Mouse (Mus musculus): ENCODE data around the gene Rimbp2.

Gene Rimbp2

DNA sequence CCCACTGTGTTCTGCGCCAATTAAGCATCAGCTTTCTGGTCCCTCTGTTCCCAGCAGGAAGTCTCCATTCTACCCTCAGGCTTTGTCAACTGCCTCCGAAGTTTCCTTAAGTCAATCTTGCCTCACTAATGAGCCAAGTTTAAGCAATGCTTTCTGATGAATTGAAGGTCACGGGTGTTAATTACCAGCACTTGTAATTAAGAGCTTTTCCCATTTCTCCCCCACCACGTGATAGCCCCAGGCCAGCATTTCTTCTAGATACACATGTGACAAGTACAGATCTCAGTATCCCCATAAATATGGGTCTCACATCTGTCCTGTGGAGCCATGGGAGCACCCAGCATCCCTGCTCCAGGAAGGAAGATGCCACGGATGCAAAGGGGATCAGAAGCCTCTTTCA lies 20.5 kb downstream of the Rimbp2 start:
- no peak for DNase-seq (ENCODE audit: low spot score in 2 of 2)

DNA sequence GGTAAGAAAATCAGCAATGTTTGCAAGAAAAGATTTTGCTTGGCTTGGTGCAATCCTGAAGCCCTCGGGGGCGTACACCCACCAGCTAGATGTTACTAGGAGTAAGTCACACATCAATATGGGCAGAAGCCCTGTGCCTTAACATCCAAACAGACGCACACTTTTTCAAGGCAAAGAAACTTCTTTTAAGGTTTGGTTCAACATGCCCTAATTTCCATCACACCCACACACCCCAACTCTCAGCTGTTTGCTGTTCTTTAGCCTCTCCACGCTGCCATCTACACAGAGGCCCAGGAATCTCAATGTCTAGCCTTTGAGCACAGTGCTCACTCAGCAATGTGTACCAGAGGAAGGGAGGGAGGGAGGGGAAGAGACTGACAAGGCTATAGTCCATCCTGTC lies 28.2 kb downstream of the Rimbp2 start:
- DNase-seq (ENCODE audit: low spot score in 2 of 2), result no peak

DNA sequence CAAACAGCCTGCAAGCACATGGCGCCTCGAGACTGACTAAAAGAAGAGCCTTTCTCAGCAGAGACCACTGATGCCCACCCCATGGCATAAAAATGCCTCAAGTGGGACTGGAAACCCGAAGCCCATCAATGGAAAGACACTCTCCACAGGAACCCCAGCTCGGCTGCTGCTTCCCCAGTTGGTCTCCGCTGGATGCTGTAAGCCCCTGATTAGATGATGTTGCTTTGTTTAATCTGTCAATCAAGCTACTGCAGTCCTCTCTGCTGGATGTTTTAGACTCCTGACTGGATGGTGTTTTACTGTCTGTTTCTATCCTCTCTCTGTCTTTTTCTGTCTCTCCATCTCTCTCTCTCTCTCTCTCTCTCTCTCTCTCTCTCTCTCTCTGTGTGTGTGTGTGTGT lies 33.2 kb downstream of the Rimbp2 start:
- no peak for DNase-seq (ENCODE audit: low spot score in 2 of 2)

DNA sequence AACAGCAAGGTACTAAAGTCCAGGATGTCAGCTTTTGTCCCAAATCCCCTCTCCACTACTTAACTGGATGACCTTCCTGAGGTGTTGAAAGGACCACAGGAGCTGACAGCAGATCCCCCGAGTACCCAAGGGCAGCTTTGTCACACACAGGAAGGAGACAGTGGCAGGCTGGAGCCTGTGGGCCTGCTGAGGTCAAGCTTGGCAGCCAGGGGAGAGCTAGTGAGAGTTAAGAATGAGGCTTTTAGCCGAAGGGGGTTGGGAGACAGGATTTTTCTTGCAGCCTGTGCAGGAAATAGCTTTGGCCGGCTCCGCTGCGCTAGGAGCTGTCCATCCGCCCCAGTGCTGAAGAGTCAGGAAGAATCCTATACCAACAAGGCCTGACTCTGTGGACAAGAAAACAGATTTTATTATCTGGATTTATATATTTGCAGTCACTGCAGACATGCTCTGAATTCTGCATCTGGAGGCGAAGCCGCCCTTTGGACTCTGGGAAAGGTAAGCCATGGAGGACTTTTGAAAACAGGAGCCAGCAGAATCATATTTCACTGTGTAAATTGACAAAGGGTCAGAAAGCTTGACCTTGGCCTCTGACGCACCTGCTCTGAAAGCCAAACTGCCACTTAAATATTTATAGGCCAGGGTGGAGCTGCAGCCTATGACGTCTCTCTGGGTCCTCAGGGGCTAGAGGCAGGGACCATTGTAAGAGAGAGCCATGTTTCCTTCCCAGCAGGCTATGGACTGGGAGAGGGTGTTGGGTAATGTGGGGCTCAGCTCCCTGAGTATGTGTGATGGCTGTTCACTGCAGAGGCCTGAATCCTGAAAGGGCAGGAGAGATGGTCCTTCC lies 35.9 kb downstream of the Rimbp2 start:
- peak; percentile 9 to 41 for DNase-seq (ENCODE audit: low spot score in 2 of 2)

DNA sequence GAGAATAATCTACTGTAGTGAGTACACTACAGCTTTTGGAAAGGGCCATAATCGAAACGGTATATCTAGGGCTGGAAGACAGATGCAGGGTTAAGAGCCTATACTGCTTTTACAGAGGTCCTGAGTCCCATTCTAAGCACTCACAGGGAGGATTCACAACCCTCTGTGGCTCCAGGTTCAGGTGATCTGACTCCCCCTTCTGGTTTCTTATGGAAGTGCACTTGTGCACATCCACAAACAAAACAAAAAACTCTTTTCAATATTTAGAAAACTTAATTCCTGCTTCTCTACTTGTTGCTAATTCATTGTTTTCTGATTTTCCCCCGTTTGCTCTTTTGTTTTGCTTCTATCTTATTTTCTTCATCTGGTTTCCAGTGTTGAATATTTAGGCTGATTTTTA lies 39.5 kb downstream of the Rimbp2 start:
- DNase-seq (ENCODE audit: low spot score in 2 of 2), result no peak

DNA sequence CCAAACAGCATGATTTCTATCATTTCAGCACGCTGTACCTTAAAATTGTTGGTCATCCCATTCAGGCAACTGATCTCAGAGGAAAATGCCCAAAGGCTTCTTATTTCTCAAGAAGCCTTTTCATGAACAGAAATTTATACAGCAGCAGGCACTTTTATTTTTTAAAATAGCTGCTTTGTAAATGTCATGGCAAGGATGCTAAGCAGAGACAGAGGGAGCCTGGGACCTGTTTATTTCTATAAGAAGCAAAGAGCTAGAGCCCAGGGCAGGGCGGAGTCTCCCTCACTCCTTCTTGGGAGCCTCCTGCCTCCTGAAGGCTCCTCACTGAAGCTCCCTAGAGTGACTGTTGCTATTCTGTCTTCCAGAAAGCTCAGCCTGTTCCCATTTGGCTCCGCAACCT lies 40.9 kb downstream of the Rimbp2 start:
- no peak for DNase-seq (ENCODE audit: low spot score in 2 of 2)

DNA sequence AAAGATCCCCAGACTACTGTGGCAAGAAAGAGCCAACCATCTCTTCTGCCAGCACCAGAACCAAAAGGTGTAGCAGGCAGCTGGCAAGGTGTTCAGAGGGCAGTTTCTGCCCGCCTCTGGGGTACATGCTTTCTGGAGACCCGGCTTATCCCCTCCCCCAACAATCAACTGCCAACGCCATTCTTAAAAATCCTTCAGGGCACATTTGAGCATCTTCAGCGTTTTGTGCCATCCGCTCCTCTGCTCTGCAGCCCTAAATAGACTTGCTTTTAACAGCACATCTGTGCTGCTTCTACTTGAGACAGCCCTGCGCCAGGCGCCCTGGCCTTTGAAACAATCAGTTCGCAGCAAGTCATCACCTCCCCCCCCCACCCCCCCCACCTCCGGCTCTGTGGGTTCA lies 41.7 kb downstream of the Rimbp2 start:
- DNase-seq (ENCODE audit: low spot score in 2 of 2), result no peak

DNA sequence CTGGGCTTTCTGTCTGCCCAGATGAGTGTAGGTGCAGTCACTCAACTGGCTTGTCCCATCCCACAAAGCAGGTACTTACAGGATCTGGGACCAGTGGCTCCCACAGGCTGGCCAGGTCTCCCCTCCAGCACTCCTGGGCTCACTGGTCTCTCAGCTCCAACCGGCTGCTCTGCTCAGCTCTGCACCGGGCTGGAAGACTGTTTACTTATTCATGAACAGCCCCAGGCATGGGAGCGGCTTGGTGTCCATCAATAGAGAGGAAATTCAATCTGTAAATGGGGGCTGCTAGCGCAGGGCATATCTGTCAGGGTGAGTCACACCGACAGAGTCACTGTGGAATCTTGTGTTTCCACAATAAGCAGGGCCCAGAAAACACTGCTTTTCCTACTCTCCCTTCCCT lies 49.2 kb downstream of the Rimbp2 start:
- no peak for DNase-seq (ENCODE audit: low spot score in 2 of 2)

DNA sequence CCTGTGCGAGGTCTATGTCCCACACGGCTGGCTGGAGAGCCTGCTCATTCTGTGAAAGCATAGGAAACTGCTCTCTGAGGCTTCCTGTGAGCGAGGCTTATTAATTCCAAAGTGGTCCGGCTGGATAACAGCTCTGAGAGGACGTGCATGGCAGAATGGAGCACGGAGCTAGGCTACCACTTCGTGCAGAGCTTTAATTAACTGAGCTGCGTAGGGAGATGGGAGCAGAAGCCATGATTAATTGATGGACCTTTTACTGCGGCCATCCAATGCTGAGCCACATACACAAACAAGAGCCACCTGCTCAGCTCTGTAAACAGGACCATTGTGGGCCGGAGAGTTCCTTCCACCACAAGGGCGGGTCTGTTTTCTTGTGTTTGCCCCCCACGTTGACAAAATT lies 50.2 kb downstream of the Rimbp2 start:
- no peak for DNase-seq (ENCODE audit: low spot score in 2 of 2)

DNA sequence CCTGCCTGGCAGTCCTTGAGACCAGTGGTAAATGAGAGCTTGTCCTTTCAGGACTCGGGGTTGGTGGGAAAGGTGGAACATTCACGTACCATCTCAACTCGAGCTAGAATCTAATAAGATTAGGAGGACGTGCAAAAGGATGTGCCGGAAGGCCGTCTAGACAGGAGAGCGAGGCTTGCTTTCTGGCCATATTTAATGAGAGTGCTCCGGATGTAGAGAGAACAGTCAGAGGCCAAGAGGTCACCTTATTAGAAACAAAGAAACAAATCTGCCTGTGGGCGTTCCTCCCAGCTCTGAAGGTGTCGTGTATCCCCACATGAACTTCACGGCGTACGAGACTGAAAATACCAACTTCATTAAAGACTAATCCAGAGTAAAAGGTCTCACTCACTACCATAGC lies 53.3 kb downstream of the Rimbp2 start:
- DNase-seq (ENCODE audit: low spot score in 2 of 2), result no peak

DNA sequence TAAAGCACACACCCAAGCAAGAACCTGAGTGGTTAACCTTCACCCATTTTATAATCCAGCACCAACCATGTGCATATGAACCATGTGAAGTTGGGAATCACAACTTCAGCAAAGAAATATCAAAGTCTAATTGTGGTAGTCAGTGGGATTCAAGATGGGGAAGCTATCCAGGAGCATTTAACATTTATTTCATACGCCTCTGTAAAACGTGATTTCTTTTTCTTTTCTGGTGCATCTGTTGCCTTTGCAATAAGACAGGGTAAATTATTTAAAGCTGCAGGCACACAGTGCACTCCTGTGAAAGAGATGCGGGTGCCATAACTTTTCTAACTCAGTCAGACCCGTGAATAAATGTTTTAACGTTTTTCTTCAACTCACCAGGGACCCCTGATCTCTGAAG lies 58.4 kb downstream of the Rimbp2 start:
- DNase-seq (ENCODE audit: low spot score in 2 of 2), result no peak

DNA sequence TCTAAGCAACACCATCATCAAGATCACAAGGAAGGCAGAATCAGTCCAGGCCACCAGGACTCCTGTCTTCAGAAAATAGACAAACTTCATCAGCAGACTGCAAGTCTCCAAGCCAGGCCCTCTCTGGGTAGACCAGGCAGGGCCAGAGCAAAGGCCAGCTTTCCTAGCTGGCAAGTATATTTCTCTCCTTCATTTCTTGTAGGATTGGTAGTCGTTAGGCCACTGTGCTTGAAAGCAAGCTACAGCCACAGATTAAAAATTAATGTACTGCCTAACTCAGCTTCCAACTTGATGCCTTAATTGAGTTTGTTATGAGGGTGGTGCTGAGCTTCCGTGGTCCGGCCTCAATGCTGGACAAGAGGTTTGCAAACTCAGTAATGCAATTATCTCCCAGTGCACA lies 65.7 kb downstream of the Rimbp2 start:
- DNase-seq (ENCODE audit: low spot score in 2 of 2), result no peak

DNA sequence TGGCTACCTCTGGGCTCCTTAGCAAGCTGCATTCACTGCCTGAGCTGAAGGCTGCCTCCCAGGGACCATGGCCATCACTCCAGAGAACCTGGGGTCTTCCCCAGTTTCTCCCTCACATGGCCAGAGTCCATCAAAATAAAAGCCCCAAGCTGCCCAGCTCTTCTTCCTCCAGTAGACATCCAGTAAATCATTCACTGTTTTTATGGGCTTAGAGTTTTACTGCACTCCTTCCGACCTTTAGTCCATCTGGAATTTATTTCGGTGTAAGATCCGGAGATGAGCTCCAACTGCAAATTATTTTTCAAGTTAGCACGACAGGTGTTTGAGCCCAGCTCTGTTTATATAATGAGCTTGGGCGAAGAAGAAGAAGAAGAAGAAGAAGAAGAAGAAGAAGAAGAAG lies 69.0 kb downstream of the Rimbp2 start:
- no peak for DNase-seq (ENCODE audit: low spot score in 2 of 2)

DNA sequence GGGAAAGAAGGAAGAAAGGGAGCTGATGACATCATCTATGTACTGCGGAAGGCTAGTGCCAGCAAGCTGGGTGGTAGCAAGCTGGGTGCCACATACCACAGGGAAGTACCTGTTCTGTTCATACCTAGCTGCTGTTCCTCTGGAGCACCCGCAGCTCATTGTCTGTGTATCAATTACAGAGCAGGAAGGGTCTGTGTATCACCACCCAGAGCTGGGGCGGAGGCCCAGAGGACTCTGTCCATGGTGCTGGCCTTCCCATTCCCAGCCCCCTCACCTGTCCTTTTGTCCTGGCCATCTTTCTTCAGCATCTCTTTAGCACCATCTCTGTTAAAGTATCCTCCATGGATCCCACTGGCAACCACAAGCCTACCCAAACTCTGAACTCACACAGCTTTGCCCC lies 74.2 kb downstream of the Rimbp2 start:
- DNase-seq (ENCODE audit: low spot score in 2 of 2), result no peak

DNA sequence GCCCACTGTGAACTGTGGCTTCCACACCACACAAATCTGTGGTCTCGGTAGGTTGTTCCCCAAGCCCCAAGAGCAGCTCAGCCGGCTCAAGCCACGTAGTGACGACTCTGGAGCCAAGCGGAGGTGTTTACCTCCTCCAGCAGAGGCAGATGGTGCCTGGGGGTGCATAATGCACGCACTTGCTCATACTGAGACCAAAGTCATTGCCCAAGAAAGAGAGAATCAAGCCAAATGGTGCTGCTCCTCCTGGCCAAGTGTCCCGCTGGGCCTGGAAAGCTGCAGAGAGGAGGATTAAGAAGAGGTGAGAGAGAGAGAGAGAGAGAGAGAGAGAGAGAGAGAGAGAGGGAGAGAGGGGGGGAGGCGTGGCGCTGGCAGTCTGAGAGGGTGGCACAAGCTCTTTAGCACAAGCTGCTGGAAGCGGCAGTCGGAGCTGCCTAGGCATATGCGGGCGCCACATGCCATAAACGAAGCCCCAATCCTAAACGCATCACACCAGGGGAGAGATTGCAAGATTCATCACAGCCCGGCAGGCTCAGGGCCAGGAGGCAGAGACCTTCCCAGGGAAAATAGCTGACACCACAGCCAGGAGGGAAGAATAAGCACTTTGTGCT lies 75.8 kb downstream of the Rimbp2 start:
- DNase-seq (ENCODE audit: low spot score in 2 of 2), result no peak

DNA sequence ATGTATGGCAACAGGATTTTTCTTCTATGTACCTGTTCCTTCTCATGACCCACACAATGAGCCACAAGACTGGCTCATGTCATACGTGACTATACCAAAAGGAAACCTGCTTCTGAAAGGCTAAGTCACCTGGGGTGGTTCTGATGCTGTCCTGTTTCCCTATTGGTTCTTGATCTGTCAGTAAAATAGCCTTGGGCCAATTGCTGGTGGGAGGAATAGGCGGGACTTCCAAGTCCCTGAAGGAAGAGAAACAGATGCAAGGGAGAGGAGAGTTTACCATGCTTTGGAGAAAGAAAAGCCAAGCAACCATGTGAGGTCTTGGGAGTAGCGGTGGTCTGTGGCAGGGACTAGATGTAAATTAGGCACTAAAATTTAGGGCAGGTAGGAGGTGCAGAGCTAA lies 81.6 kb downstream of the Rimbp2 start:
- no peak for DNase-seq (ENCODE audit: low spot score in 2 of 2)

DNA sequence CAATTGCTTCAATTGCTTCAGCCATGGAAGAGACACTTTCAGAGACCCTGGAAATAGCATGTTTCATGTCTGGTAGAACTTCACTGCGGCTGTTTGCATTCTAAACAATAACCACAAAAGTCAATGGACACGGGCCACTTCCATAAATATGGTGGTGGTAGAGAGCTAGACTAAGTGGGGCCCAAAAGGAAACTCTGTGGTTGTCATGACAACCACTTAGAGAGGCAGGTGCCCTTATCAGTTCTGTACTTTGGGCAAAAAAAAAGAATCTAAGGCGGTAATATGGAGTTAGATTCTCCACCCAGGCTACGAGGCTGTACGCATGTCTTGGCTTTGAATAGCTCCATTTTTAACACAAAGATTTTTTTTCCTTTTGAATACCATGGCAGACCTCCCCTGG lies 86.5 kb downstream of the Rimbp2 start:
- no peak for DNase-seq (ENCODE audit: low spot score in 2 of 2)

DNA sequence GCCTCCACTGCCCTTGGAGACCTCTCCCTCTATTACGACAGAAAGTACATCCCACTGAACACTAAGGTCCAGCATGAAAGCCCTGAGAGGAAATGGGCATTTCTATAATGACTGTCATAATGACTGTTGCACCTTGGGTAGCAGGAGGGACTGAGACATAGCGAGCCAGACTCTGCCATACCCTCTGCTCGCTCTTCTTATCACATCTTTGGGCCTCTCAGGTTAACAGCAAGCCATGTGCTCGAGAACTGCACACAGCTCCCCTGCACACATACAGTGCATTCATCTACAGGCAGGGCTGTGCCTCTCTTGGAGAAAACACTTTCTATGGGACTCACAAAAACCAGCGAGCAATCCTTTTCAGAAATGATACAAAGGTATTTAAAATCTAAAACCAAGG lies 87.0 kb downstream of the Rimbp2 start:
- no peak for DNase-seq (ENCODE audit: low spot score in 2 of 2)

DNA sequence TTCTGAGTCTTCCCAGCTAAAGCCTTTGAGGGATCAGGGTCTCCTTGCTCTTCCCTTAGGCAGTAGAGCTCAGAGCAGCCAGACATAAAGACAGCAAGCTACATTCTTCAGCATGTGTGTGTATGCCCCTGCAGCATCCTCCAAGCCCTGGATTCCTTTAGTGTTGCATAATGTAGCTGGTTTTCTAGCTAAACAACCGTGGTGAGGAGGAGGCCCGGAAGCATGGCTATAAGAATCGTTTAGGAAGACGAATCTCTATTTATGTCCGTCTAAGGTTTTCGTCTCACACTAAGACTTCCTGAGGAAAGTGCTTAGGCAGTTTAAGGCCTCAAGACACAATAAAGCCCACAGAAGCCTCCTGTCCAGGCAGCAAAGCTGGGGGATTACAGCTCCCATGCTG lies 89.8 kb downstream of the Rimbp2 start:
- DNase-seq (ENCODE audit: low spot score in 2 of 2), result no peak

DNA sequence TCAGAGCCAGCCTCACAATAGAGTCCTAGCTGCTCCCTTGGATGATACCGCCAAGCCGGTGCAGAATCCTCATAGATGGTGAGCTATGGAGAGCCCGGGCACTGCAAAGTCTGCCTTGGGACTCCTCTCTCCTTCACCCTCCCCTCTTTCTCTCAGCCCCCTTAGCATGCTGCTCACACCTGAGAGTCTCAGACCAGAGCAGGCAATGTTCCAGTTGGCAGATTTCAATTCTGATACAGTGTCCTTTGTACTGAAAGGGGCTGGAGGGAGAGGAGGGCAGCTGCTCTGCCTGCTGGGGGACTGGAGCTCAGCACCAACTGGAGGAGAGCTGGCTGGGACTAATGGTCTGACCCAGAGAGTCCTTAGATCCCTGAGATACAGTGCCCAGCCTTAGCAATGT lies 92.4 kb downstream of the Rimbp2 start:
- DNase-seq (ENCODE audit: low spot score in 2 of 2), result no peak

DNA sequence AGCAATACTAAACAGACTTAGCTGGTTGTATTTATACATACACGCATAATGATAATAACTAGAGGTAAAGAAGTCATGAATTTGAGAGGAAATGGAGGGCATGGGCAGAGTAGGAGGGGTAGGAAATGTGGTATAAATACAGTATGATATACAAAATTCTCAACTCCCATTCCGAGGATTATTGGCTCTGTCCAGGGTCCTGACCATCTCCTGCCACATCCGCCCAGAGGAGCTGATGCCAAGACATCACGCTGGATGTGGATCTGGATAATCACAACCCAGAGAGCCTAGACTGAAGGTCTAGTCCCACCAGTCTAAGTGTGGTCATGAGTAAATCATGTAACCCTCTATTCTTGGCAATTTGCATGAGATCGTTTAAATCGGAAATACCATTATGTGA lies 100.5 kb downstream of the Rimbp2 start:
- no peak for DNase-seq (ENCODE audit: low spot score in 2 of 2)

DNA sequence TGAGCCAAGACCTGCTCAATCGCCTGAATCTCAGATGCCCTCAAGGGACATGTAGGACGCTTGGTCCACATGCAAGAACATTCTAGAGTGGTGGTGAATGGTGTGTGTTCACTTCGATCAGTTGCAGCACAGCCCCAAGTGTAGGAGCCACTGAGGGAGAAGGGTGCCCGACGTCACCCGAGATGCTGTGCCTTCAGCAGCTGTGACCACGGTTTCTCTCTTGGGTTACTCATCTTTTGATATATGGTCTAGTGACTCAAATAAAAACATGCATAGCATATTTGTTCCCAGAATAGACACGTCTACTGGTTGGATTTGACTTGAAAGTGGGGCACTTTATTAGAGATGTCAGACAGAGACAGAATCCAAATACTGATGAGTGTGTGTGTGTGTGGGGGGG lies 105.5 kb downstream of the Rimbp2 start:
- no peak for DNase-seq (ENCODE audit: low spot score in 2 of 2)

DNA sequence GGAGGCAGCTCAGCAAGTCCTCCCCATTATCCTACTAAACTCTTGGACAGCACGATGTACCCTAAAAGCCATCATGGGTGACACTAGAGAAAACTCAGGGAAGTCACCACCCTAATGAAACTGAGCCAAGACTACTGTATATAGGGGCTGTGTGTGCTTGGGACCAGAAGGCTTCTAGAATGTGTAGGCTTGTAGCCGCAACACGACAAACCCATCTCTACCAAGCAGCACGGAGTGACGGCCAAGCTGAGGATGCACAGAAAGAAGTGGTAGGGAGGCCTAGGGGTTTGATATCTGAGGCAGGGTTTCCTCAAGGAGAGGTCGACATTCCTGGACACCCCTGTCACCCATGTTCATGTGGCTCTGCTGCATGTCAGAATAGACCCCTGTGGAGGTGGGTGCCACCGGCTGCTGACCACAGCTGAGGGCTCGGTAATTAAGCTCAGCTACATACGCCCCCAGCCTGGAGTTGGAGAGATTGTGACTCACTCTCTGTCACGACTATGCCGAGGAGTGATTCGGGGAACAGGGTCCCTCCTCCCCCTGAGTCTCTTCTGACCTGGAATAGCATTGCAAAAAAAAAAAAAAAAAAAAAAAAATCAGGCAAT lies 106.7 kb downstream of the Rimbp2 start:
- no peak for DNase-seq (ENCODE audit: low spot score in 2 of 2)
